Mouse (Mus musculus) cortical plate, adult 2 months (tissue): Measurements from ENCODE around the gene Sstr3.

Experiments
- CTCF ChIP-seq: fragments of 200-500 bp; IDR thresholded peaks from 2 replicates; pipeline ENCODE4 v1.5.1; 2011; ENCODE audit warnings: mild to moderate bottlenecking, control low read depth, low read length; ENCODE audit not compliant: insufficient read depth; ENCODE audit errors: extremely low read depth
- POLR2A ChIP-seq: fragments of 200-500 bp; IDR thresholded peaks from 2 replicates; pipeline ENCODE4 v1.6.1; 2011; ENCODE audit warnings: mild to moderate bottlenecking, low read length, control low read depth; ENCODE audit not compliant: insufficient read depth; ENCODE audit errors: extremely low read depth

DNA sequence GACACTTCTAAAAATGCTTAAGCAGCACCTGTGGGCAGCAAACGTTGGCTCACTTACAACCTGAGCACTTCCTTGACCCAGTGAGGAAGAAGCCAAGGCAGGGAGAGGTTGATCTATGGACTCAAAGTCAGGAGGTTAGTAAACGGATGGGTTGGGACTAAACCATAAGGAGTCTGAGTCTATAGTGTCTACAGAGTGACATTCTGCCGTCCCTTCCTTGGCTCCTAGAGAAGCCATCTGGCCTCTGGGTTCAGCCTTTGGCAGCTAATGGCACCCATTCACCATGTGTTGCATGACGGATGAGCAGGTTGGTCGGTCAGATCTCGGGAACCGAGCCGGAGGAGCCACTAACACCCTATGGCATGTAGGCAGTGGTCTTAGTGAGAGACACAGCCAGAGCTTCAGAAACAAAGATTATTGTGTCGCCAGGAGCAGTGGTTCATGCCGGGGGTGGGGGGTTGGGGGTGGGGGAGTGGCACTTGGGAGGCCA, 11.1 kb downstream of the Sstr3 start:
- TF ChIP-seq POLR2A (no peak), CTCF (no peak)
